Mouse (Mus musculus) hindbrain, embryonic 16.5 days (tissue): ENCODE results near the gene Synpo2. TPM values are rescaled to one million over a fixed set of nuclear protein-coding genes. Genes with fewer than 3 reads are reported as not detected.

ENCODE experiments used
- ATAC-seq: fragments of 200-750 bp; cut with Nextera tagmentation; 2 replicates; pipeline ENCODE4 v1.8.0; 2017; ENCODE audit warnings: moderate TSS enrichment, moderate library complexity
- H3K27ac ChIP-seq: fragments of 300-500 bp; sonication (generic); 2 replicates; pipeline ENCODE4 v1.5.1; 2014; ENCODE audit warnings: low read depth, mild to moderate bottlenecking, control low read depth, low read length, moderate library complexity
- H3K27me3 ChIP-seq: fragments of 300-500 bp; sonication (generic); replicated peaks from 2 replicates; pipeline ENCODE4 v1.6.1; 2014; ENCODE audit warnings: low read length; ENCODE audit not compliant: control insufficient read depth, insufficient read depth
- H3K36me3 ChIP-seq: fragments of 300-500 bp; sonication (generic); 2 replicates; pipeline ENCODE4 v1.6.1; 2014; ENCODE audit warnings: mild to moderate bottlenecking, low read length, moderate library complexity, mixed read lengths; ENCODE audit not compliant: control insufficient read depth, insufficient read depth
- H3K4me1 ChIP-seq: fragments of 300-500 bp; sonication (generic); 2 replicates; pipeline ENCODE4 v1.6.1; 2014; ENCODE audit warnings: low read depth, low read length; ENCODE audit not compliant: control insufficient read depth, insufficient read depth
- H3K4me2 ChIP-seq: fragments of 300-500 bp; sonication (generic); 2 replicates; pipeline ENCODE4 v1.6.1; 2014; ENCODE audit warnings: mild to moderate bottlenecking, low read length, control low read depth, moderate library complexity
- H3K4me3 ChIP-seq: fragments of 300-500 bp; sonication (generic); 2 replicates; pipeline ENCODE4 v1.5.1; 2014; ENCODE audit warnings: mild to moderate bottlenecking, low read length, control low read depth, moderate library complexity
- H3K9ac ChIP-seq: fragments of 300-500 bp; sonication (generic); 2 replicates; pipeline ENCODE4 v1.6.1; 2014; ENCODE audit warnings: low read depth, mild to moderate bottlenecking, control low read depth, low read length, moderate library complexity
- H3K9me3 ChIP-seq: fragments of 300-500 bp; sonication (generic); 2 replicates; pipeline ENCODE4 v1.6.1; 2014; ENCODE audit warnings: mild to moderate bottlenecking, low read length, moderate library complexity; ENCODE audit not compliant: control insufficient read depth
- whole genome bisulfite sequencing: fragments of 180-500 bp; shearing (Covaris S2); extraction: QIAGEN DNeasy Blood & Tissue Kit; methylation state at CpG from one replicate; pipeline ENCODE4 v1.1.7; 2014; 5-methylcytosine and 5-hydroxymethylcytosine counted together
- polyA plus RNA-seq: library from polyadenylated mRNA; unstranded; fragments of >200 nt; fragmentation: Nextera tagmentation; extraction: Ambion mirVana; gene quantifications from 2 replicates; pipeline ENCODE4 v1.2.1, GENCODE M21; 2015

The Synpo2 gene
- polyA plus RNA-seq, 1 experiment from 2014 or later: 0.99 TPM

- WGBS: 82% methylated on average over 11 of the region's 11 CpGs
- Histone ChIP-seq H3K36me3 (no peaks in the 10 kb centered on the region), H3K27ac (no peak overlapping the region), H3K9me3 (peaks cover 4% of the 10 kb centered on the region; the same call in 1 of the 2 replicates), H3K27me3 (no peaks in the 10 kb centered on the region), H3K9ac (no peak overlapping the region), H3K4me2 (no peak overlapping the region), H3K4me3 (no peak overlapping the region), H3K4me1 (no peaks in the 10 kb centered on the region)
- ATAC-seq: no peak
These were observed 20.5 kb upstream of the Synpo2 start for GRCm38 (mm10) chr3:123256181-123257101.

GRCm38 (mm10) chr3:123245646-123246045, 9.7 kb upstream of the Synpo2 start:
- WGBS: 41% methylated on average over 4 of the region's 4 CpGs
- H3K27ac ChIP-seq: no peak overlapping the region
- no peak overlapping the region for H3K4me3 ChIP-seq
- H3K4me2 ChIP-seq: no peak overlapping the region
- no peaks in the 10 kb centered on the region for H3K36me3 ChIP-seq
- no peaks in the 10 kb centered on the region for H3K4me1 ChIP-seq
- ATAC-seq: no peak
- no peaks in the 10 kb centered on the region for H3K9me3 ChIP-seq
- H3K9ac ChIP-seq: no peak overlapping the region
- no peaks in the 10 kb centered on the region for H3K27me3 ChIP-seq

- Histone ChIP-seq H3K9me3 (no peaks in the 10 kb centered on the region), H3K4me3 (no peak overlapping the region), H3K4me2 (no peak overlapping the region), H3K9ac (no peak overlapping the region), H3K27ac (no peak overlapping the region), H3K27me3 (no peaks in the 10 kb centered on the region), H3K36me3 (no peaks in the 10 kb centered on the region), H3K4me1 (no peaks in the 10 kb centered on the region)
- WGBS: 69% methylated on average over 5 of the region's 5 CpGs
- ATAC-seq: no peak
These were observed 8.4 kb upstream of the Synpo2 start for GRCm38 (mm10) chr3:123244376-123244775.

- no peak overlapping the region for H3K27ac ChIP-seq
- ATAC-seq: no peak
- H3K36me3 ChIP-seq: no peaks in the 10 kb centered on the region
- peaks cover 5% of the 10 kb centered on the region for H3K4me1 ChIP-seq
- no peak overlapping the region for H3K9ac ChIP-seq
- no peaks in the 10 kb centered on the region for H3K27me3 ChIP-seq
- no peak overlapping the region for H3K4me3 ChIP-seq
- no peaks in the 10 kb centered on the region for H3K9me3 ChIP-seq
- H3K4me2 ChIP-seq: no peak overlapping the region
These were observed 1.5 kb upstream of the Synpo2 start for GRCm38 (mm10) chr3:123237446-123237845.

GRCm38 (mm10) chr3:123237039-123237438, 1.1 kb upstream of the Synpo2 start:
- Histone ChIP-seq H3K27me3 (no peaks in the 10 kb centered on the region), H3K4me2 (no peak overlapping the region), H3K27ac (no peak overlapping the region), H3K9ac (no peak overlapping the region), H3K4me3 (no peak overlapping the region), H3K9me3 (no peaks in the 10 kb centered on the region), H3K4me1 (peaks cover 5% of the 10 kb centered on the region), H3K36me3 (no peaks in the 10 kb centered on the region)
- 37% methylated on average over 7 of the region's 7 CpGs for WGBS
- no peak for ATAC-seq

GRCm38 (mm10) chr3:123235495-123235894, 454 bp downstream of the Synpo2 start:
- Histone ChIP-seq H3K4me2 (peak overlapping the region; percentile 94), H3K36me3 (no peaks in the 10 kb centered on the region), H3K4me1 (peaks cover 5% of the 10 kb centered on the region), H3K27ac (no peak overlapping the region), H3K27me3 (no peaks in the 10 kb centered on the region), H3K9ac (peak overlapping the region; percentile 58), H3K9me3 (no peaks in the 10 kb centered on the region), H3K4me3 (peak overlapping the region; percentile 62)
- 22% methylated on average over 7 of the region's 7 CpGs for WGBS
- ATAC-seq: no peak

GRCm38 (mm10) chr3:123234191-123234836, 1.6 kb downstream of the Synpo2 start:
- Histone ChIP-seq H3K27me3 (no peaks in the 10 kb centered on the region), H3K36me3 (no peaks in the 10 kb centered on the region)
- ATAC-seq: peak; percentile 56

GRCm38 (mm10) chr3:123231639-123232038, 4.3 kb downstream of the Synpo2 start:
- H3K27ac ChIP-seq: no peak overlapping the region
- H3K36me3 ChIP-seq: no peaks in the 10 kb centered on the region
- no peak overlapping the region for H3K9ac ChIP-seq
- H3K4me2 ChIP-seq: no peak overlapping the region
- H3K27me3 ChIP-seq: no peaks in the 10 kb centered on the region
- peaks cover 5% of the 10 kb centered on the region for H3K4me1 ChIP-seq
- 90% methylated on average over 2 of the region's 2 CpGs for WGBS
- H3K4me3 ChIP-seq: no peak overlapping the region
- ATAC-seq: no peak
- H3K9me3 ChIP-seq: no peaks in the 10 kb centered on the region

More at GRCm38 (mm10) chr3:123234191-123234836, 1.6 kb downstream of the Synpo2 start:
- no peak overlapping the region for H3K9ac ChIP-seq
- H3K4me2 ChIP-seq: no peak overlapping the region
- no peak overlapping the region for H3K27ac ChIP-seq
- no peak overlapping the region for H3K4me3 ChIP-seq
- peaks cover 5% of the 10 kb centered on the region for H3K4me1 ChIP-seq
- no peaks in the 10 kb centered on the region for H3K9me3 ChIP-seq
- WGBS: 37% methylated on average over 16 of the region's 16 CpGs

GRCm38 (mm10) chr3:123227276-123227675, 8.7 kb downstream of the Synpo2 start:
- WGBS: 94% methylated on average over 3 of the region's 3 CpGs

More at GRCm38 (mm10) chr3:123227276-123227675, 8.7 kb downstream of the Synpo2 start:
- Histone ChIP-seq H3K27me3 (no peaks in the 10 kb centered on the region), H3K4me3 (no peak overlapping the region), H3K27ac (no peak overlapping the region), H3K9me3 (no peaks in the 10 kb centered on the region), H3K36me3 (no peaks in the 10 kb centered on the region), H3K9ac (no peak overlapping the region), H3K4me1 (no peaks in the 10 kb centered on the region), H3K4me2 (no peak overlapping the region)
- ATAC-seq: no peak
